Mouse (Mus musculus): ENCODE measurements at regions not wholly inside any gene's neighbourhood (a gene's known extent, or its start where the extent isn't known, plus 50 kb on each side); places are given as distances from the start of the nearest gene placed in this dataset.

GRCm38 (mm10) chr17:9836995-9837842 is 167.7 kb upstream of the Pabpc6 start:
- Histone ChIP-seq H3K9ac (ENCODE audit: low read length) (no peak overlapping the region), H3K27me3 (ENCODE audit: control insufficient read depth, insufficient read depth, low read length) (no peaks in the 10 kb centered on the region), H3K4me1 (ENCODE audit: control insufficient read depth, insufficient read depth, low read length) (no peaks in the 10 kb centered on the region), H3K4me3 (replicated peaks; ENCODE audit: low read length) (no peak overlapping the region), H3K9me3 (replicated peaks; ENCODE audit: control insufficient read depth, low read length) (no peaks in the 10 kb centered on the region), H3K27ac (ENCODE audit: low read length) (no peak overlapping the region), H3K4me2 (ENCODE audit: low read depth, low read length) (no peak overlapping the region), H3K36me3 (ENCODE audit: control insufficient read depth, insufficient read depth, low read length) (no peaks in the 10 kb centered on the region)
- 73% methylated on average over 7 of the region's 7 CpGs for WGBS
- ATAC-seq (ENCODE audit: insufficient read depth, low FRiP score), result no peak

- Histone ChIP-seq H3K4me1 (ENCODE audit: control insufficient read depth, insufficient read depth, low read length) (no peaks in the 10 kb centered on the region), H3K9me3 (replicated peaks; ENCODE audit: control insufficient read depth, low read length) (no peaks in the 10 kb centered on the region), H3K4me3 (replicated peaks; ENCODE audit: low read length) (no peak overlapping the region), H3K4me2 (ENCODE audit: low read depth, low read length) (no peak overlapping the region), H3K27me3 (ENCODE audit: control insufficient read depth, insufficient read depth, low read length) (no peaks in the 10 kb centered on the region), H3K9ac (ENCODE audit: low read length) (no peak overlapping the region), H3K36me3 (ENCODE audit: control insufficient read depth, insufficient read depth, low read length) (no peaks in the 10 kb centered on the region), H3K27ac (ENCODE audit: low read length) (no peak overlapping the region)
- no peak for ATAC-seq (ENCODE audit: insufficient read depth, low FRiP score)
- 81% methylated on average over 5 of the region's 5 CpGs for WGBS
Observed at GRCm38 (mm10) chr17:9829895-9830294, 160.4 kb upstream of the Pabpc6 start.

- Histone ChIP-seq H3K4me2 (ENCODE audit: low read depth, low read length) (no peak overlapping the region), H3K4me3 (replicated peaks; ENCODE audit: low read length) (no peak overlapping the region), H3K9ac (ENCODE audit: low read length) (no peak overlapping the region), H3K36me3 (ENCODE audit: control insufficient read depth, insufficient read depth, low read length) (0 out of 2 replicates have a peak, but pooled peaks cover 2% of the 10 kb centered on the region), H3K4me1 (ENCODE audit: control insufficient read depth, insufficient read depth, low read length) (no peaks in the 10 kb centered on the region), H3K9me3 (replicated peaks; ENCODE audit: control insufficient read depth, low read length) (no peaks in the 10 kb centered on the region), H3K27me3 (ENCODE audit: control insufficient read depth, insufficient read depth, low read length) (no peaks in the 10 kb centered on the region), H3K27ac (ENCODE audit: low read length) (no peak overlapping the region)
- no peak for ATAC-seq (ENCODE audit: insufficient read depth, low FRiP score)
- WGBS, result 77% methylated on average over 4 of the region's 4 CpGs
Observed at GRCm38 (mm10) chr17:9821358-9821757, 151.8 kb upstream of the Pabpc6 start.

- 0 out of 2 replicates have a peak, but pooled peaks cover 2% of the 10 kb centered on the region for H3K36me3 ChIP-seq (ENCODE audit: control insufficient read depth, insufficient read depth, low read length)
- H3K27me3 ChIP-seq (ENCODE audit: control insufficient read depth, insufficient read depth, low read length), result no peaks in the 10 kb centered on the region
- no peak overlapping the region for H3K4me3 ChIP-seq (replicated peaks; ENCODE audit: low read length)
- no peaks in the 10 kb centered on the region for H3K9me3 ChIP-seq (replicated peaks; ENCODE audit: control insufficient read depth, low read length)
- H3K4me1 ChIP-seq (ENCODE audit: control insufficient read depth, insufficient read depth, low read length), result no peaks in the 10 kb centered on the region
- H3K27ac ChIP-seq (ENCODE audit: low read length), result no peak overlapping the region
- no peak for ATAC-seq (ENCODE audit: insufficient read depth, low FRiP score)
- H3K9ac ChIP-seq (ENCODE audit: low read length), result no peak overlapping the region
- no peak overlapping the region for H3K4me2 ChIP-seq (ENCODE audit: low read depth, low read length)
Observed at GRCm38 (mm10) chr17:9817056-9817455, 147.5 kb upstream of the Pabpc6 start.

- no peak for ATAC-seq (ENCODE audit: insufficient read depth, low FRiP score)
- Histone ChIP-seq H3K4me1 (ENCODE audit: control insufficient read depth, insufficient read depth, low read length) (no peaks in the 10 kb centered on the region), H3K9ac (ENCODE audit: low read length) (no peak overlapping the region), H3K4me3 (replicated peaks; ENCODE audit: low read length) (no peak overlapping the region), H3K27ac (ENCODE audit: low read length) (no peak overlapping the region), H3K27me3 (ENCODE audit: control insufficient read depth, insufficient read depth, low read length) (no peaks in the 10 kb centered on the region), H3K36me3 (ENCODE audit: control insufficient read depth, insufficient read depth, low read length) (no peaks in the 10 kb centered on the region), H3K9me3 (replicated peaks; ENCODE audit: control insufficient read depth, low read length) (no peaks in the 10 kb centered on the region), H3K4me2 (ENCODE audit: low read depth, low read length) (no peak overlapping the region)
- WGBS, result 81% methylated on average over 8 of the region's 8 CpGs
Observed at GRCm38 (mm10) chr17:9797069-9797468, 127.6 kb upstream of the Pabpc6 start.

- Histone ChIP-seq H3K9ac (ENCODE audit: low read length) (no peak overlapping the region), H3K4me1 (ENCODE audit: control insufficient read depth, insufficient read depth, low read length) (no peaks in the 10 kb centered on the region), H3K36me3 (ENCODE audit: control insufficient read depth, insufficient read depth, low read length) (no peaks in the 10 kb centered on the region), H3K4me3 (replicated peaks; ENCODE audit: low read length) (no peak overlapping the region), H3K27ac (ENCODE audit: low read length) (no peak overlapping the region), H3K27me3 (ENCODE audit: control insufficient read depth, insufficient read depth, low read length) (no peaks in the 10 kb centered on the region), H3K4me2 (ENCODE audit: low read depth, low read length) (no peak overlapping the region), H3K9me3 (replicated peaks; ENCODE audit: control insufficient read depth, low read length) (no peaks in the 10 kb centered on the region)
- ATAC-seq (ENCODE audit: insufficient read depth, low FRiP score), result no peak
- WGBS, result 70% methylated on average over 13 of the region's 13 CpGs
Observed at GRCm38 (mm10) chr17:9796225-9796988, 126.9 kb upstream of the Pabpc6 start.

- no peak for ATAC-seq (ENCODE audit: insufficient read depth, low FRiP score)
- Histone ChIP-seq H3K36me3 (ENCODE audit: control insufficient read depth, insufficient read depth, low read length) (no peaks in the 10 kb centered on the region), H3K27ac (ENCODE audit: low read length) (no peak overlapping the region), H3K4me1 (ENCODE audit: control insufficient read depth, insufficient read depth, low read length) (no peaks in the 10 kb centered on the region), H3K27me3 (ENCODE audit: control insufficient read depth, insufficient read depth, low read length) (no peaks in the 10 kb centered on the region), H3K9me3 (replicated peaks; ENCODE audit: control insufficient read depth, low read length) (no peaks in the 10 kb centered on the region), H3K9ac (ENCODE audit: low read length) (no peak overlapping the region), H3K4me3 (replicated peaks; ENCODE audit: low read length) (no peak overlapping the region), H3K4me2 (ENCODE audit: low read depth, low read length) (no peak overlapping the region)
- 87% methylated on average over 5 of the region's 5 CpGs for WGBS
Observed at GRCm38 (mm10) chr17:9778866-9779265, 109.3 kb upstream of the Pabpc6 start.

- Histone ChIP-seq H3K9me3 (replicated peaks; ENCODE audit: control insufficient read depth, low read length) (no peaks in the 10 kb centered on the region), H3K4me2 (ENCODE audit: low read depth, low read length) (no peak overlapping the region), H3K9ac (ENCODE audit: low read length) (no peak overlapping the region), H3K4me3 (replicated peaks; ENCODE audit: low read length) (no peak overlapping the region), H3K4me1 (ENCODE audit: control insufficient read depth, insufficient read depth, low read length) (no peaks in the 10 kb centered on the region), H3K27me3 (ENCODE audit: control insufficient read depth, insufficient read depth, low read length) (no peaks in the 10 kb centered on the region), H3K36me3 (ENCODE audit: control insufficient read depth, insufficient read depth, low read length) (no peaks in the 10 kb centered on the region), H3K27ac (ENCODE audit: low read length) (no peak overlapping the region)
- ATAC-seq (ENCODE audit: insufficient read depth, low FRiP score), result no peak
Observed at GRCm38 (mm10) chr17:9777165-9777564, 107.6 kb upstream of the Pabpc6 start.

GRCm38 (mm10) chr17:9776286-9777016 is 106.9 kb upstream of the Pabpc6 start:
- no peak overlapping the region for H3K4me3 ChIP-seq (replicated peaks; ENCODE audit: low read length)
- WGBS, result 57% methylated on average over 7 of the region's 9 CpGs
- H3K36me3 ChIP-seq (ENCODE audit: control insufficient read depth, insufficient read depth, low read length), result no peaks in the 10 kb centered on the region
- no peak overlapping the region; the same call in 1 of the 2 replicates for H3K27ac ChIP-seq (ENCODE audit: low read length)
- no peak for ATAC-seq (ENCODE audit: insufficient read depth, low FRiP score)
- H3K4me2 ChIP-seq (ENCODE audit: low read depth, low read length), result no peak overlapping the region
- H3K9ac ChIP-seq (ENCODE audit: low read length), result no peak overlapping the region
- H3K27me3 ChIP-seq (ENCODE audit: control insufficient read depth, insufficient read depth, low read length), result no peaks in the 10 kb centered on the region
- H3K9me3 ChIP-seq (replicated peaks; ENCODE audit: control insufficient read depth, low read length), result no peaks in the 10 kb centered on the region
- H3K4me1 ChIP-seq (ENCODE audit: control insufficient read depth, insufficient read depth, low read length), result no peaks in the 10 kb centered on the region
